Mouse (Mus musculus): ENCODE results near the gene Nhp2.

Nhp2 gene

GRCm38 (mm10) chr11:51635525-51636322 lies 16.2 kb downstream of the Nhp2 start, which contains the start of gene Rmnd5b:
Gene Rmnd5b (minus strand): TSS chr11:51635896.
- DNase-seq (ENCODE audit: low spot score in 2 of 2): peak; percentile 82 to 84

DNA sequence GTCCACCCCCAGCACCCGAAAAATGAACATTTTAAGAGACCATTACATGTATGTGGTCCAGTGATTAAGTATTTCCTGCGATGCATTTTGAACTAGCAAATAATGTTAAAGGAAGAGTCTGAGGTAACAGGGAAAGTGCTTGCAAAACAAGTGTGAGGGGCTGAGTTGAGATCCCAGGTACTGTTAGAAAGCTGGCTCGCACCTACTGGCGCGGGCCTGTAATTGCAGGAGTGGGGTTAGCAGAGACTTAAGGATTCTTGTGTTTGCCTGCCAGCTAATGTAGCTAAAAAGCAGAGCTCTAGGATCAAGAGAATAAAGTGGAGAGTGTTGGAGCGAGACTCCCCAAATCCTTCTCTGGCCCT lies 16.8 kb downstream of the Nhp2 start:
- DNase-seq (ENCODE audit: low spot score in 2 of 2): peak; percentile 76 to 81

DNA sequence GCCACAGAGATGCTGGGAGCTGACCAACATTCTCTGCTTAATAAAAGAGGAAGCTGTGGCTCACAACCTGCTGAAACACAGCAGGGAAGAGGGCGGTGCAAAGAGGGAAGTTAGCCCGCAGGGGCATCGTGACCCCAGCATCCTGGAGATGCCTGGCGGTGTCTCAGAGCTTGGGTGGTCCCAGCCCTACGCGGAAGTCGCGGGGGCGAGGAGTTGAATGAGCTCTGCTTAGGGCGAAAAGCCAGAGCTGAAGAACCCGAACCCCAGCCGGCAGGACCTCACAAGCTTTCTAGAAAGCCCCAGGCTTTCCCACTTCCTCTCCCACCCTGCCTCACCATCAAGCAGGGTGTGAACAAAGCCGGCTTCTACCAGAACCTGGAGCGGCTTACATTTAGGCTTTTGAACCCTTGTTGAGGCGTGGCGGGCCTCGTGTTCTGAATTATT lies 18.5 kb downstream of the Nhp2 start:
- DNase-seq (ENCODE audit: low spot score in 2 of 2): peak; percentile 70

DNA sequence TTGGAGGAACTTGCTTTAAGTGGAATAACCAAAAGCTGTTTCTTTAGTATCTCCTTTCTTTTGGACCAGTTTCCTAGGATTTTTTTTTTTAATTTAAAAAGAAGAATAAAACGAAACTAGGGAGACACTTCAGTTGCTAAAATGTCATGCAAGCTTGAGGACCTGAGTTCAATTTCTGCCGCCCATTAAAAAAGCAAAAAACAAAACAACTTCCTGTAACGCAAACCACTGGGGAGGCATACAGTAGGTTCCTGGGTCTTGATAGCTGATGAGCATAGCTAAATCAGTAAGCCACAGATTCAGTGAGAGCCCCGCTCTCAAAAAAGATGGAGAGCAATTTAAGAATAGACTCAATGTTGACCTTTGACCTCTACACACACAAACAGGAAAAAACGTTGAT lies 19.0 kb downstream of the Nhp2 start:
- DNase-seq (ENCODE audit: low spot score in 2 of 2): no peak

- no peak for DNase-seq (ENCODE audit: low spot score in 2 of 2)
Observed at GRCm38 (mm10) chr11:51640748-51641147, 21.2 kb downstream of the Nhp2 start.

- DNase-seq (ENCODE audit: low spot score in 2 of 2): peak in 1 of 2 experiments; percentile 33
Observed at GRCm38 (mm10) chr11:51643202-51643601, 23.7 kb downstream of the Nhp2 start.

DNA sequence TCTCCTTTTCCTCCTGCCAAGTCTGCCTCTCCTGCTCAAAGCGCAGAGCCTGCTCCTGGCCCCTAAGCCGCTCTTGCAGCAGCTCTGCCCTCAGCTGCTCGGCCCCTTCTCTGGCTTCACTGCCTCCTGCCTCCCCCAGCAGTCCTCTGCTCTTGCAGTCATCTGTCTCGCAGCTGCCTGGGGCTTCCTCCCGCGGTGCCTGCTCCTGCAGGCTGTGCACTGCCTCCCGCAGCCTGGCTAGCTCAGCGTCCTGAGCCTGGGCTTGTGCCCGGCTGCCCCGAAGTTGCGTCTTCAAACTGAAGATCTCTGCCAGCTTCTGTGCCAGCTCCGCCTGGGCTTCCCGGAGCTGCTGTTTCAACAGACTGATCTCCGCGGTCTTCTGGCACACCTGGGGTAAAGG lies 24.2 kb downstream of the Nhp2 start:
- peak; percentile 70 to 74 for DNase-seq (ENCODE audit: low spot score in 2 of 2)

GRCm38 (mm10) chr11:51644217-51644616 lies 24.7 kb downstream of the Nhp2 start:
- DNase-seq (ENCODE audit: low spot score in 2 of 2): peak; percentile 83 to 88

DNA sequence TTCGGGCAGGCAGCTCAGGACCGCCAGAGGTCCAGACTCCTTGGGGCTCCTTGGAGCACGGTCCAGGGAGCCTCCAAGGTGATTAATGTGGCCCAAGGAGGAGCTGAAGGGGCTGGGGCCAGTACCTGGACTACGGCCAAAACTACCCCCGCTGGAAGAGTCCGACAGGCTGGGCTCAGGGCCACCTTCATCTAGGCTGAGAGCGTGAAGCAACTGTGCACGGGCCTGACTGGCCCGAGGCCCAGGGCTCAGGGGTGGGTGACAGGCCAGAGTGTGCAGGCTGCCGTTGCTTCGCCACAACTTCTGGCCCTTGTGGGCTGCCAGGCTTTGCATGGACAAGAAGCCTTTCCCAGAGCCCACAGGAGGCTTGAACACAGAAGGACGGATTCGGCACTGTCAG lies 25.8 kb downstream of the Nhp2 start:
- DNase-seq (ENCODE audit: low spot score in 2 of 2): no peak

GRCm38 (mm10) chr11:51646245-51646644 lies 26.7 kb downstream of the Nhp2 start:
- no peak for DNase-seq (ENCODE audit: low spot score in 2 of 2)

- DNase-seq (ENCODE audit: low spot score in 2 of 2): peak; percentile 37 to 38
Observed at GRCm38 (mm10) chr11:51646751-51647667, 27.5 kb downstream of the Nhp2 start.

DNA sequence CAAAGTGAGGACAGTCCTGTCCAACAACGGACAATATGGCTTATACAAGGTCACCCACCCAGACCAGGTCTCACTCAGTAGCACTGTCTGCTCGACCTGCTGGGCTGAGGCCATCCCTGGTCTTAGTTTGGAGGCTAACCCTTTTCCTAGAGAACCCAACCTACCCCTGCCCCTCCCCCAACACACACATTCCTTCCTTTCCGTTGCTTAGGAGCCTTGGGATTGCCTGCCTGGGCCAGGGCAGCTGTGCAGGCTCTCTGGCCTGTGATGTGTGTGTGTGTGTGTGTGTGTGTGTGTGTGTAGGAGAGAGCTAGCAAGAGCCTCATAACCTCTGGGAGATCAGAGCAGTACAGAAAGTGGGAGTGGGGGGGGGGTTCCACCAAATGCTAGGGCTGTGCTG lies 29.0 kb downstream of the Nhp2 start:
- DNase-seq (ENCODE audit: low spot score in 2 of 2): no peak

- no peak for DNase-seq (ENCODE audit: low spot score in 2 of 2)
Observed at GRCm38 (mm10) chr11:51649111-51649888, 29.8 kb downstream of the Nhp2 start.

DNA sequence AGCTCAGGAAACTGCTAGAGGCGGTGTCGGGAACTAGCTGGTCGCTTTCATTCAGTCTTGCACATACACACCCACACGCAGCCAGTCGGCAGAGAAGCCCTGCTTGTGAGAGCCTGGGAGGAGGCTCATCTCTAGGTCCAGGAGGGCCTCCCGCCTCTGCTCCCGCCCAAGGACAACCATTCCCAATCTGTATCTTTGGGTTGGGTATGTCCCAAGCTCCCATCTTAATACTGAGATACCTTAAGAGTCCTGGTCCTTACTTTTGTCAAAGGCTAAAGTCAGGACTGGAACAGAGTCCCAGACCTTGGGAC lies 30.3 kb downstream of the Nhp2 start:
- DNase-seq (ENCODE audit: low spot score in 2 of 2): peak in 1 of 2 experiments; percentile 33

- DNase-seq (ENCODE audit: low spot score in 2 of 2): peak; percentile 41 to 48
Observed at GRCm38 (mm10) chr11:51650261-51650660, 30.7 kb downstream of the Nhp2 start.

DNA sequence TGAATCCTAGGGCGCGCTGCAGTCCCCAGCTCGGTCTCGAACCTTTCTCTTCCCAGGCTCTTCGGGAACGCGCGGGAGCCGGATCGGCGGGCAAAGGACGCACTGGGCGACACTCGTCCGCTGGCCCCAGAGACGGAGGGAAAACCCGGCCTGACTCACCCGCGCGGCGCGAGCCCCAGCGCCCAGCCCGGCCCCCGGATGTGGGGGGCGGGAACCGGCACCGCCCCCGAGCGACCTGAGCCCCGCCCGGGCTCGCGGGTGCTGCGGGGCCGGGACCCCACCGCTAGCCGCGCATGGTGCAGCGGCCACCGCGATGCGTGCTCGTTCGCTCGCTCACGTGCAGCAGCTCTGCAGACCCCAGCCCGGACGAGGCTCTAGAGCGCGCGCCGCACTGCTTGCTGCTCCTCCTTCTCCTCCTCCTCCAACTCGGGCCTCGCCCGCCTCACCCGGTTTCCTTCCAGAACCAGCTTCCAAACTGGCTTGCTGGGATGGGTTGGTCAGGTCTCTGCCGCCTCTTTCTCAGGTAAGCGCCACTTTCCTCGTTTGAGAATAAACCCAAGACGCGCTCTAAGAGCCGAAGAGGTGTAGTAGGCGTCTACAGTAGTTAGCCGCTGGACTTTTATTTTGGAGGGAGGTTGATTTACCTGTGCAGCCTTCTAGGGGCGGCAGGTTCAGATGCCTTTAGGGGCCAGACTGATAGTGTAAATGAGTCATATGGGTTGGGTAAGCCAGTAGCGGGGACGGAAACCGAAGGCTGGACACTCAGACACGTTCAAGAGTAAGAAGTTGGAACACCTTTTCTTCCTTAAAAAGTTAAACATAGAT lies 31.4 kb downstream of the Nhp2 start, which contains the start of the genes N4bp3 and D930048N14Rik:
TSS of gene N4bp3 (minus strand) at position 152 of the 825 bp plus-strand sequence.
TSS of gene D930048N14Rik (plus strand) at position 264 of the 825 bp plus-strand sequence.
- DNase-seq (ENCODE audit: low spot score in 2 of 2): peak; percentile 50 to 68

DNA sequence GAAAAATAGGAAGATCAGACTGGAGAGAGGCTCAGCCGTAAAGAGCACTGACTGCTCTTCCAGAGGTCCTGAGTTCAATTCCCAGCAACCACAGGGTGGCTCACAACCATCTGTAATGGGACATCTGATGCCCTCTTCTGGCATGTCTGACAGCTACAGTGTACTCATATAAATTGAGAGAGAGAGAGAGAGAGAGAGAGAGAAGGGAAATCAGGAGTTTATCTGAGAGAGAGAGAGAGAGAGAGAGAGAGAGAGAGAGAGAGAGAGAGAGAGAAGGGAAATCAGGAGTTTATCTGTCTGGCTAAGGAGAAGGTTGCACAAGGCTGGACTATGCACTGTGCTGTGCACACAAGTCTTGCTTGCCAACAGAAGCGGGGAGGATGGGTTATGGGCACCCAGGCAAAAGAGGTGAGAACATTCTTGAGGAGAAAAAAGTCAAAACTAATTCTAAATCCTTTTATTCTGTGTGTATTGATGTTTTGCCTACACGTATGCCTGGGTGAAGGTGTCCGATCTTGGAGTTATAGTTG lies 33.4 kb downstream of the Nhp2 start:
- no peak for DNase-seq (ENCODE audit: low spot score in 2 of 2)

DNA sequence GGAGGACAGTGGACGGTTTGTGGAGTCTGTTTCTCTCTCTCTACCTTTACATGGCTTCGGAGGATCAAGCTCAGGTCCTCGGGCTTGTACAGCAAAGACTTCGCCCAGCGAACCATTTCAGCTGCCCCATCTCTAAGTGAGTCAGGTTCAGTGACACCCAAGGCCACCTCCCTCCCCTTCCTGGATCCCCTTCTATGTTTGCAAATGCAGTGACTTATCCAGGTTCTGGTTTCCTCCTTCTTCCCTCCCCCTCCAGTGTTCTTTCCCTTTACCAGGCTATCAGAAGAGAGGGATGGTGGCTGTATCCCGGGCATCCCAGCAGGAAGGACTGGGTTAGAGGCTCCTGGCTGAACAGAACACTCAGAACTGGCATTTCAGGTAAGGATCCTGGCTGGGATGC lies 34.2 kb downstream of the Nhp2 start:
- no peak for DNase-seq (ENCODE audit: low spot score in 2 of 2)

DNA sequence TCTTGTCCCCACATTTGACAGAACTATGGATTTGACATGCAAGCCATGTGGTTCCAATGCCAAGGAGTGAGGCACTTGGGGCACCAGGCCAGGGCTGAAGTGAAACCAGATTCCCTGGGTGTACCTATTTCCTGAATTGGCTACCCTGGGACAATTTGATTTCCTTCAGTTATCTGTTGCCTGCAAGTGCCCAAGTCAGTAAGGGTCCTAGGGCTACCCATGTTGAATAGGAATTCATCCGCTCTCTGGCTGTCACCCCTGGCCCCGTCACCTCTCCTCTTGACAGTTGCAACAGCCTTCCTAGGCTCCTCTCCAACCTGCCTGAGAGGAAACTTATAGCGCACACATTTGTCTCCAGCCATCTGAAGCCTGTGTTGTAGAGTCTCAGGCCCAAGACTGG lies 35.4 kb downstream of the Nhp2 start:
- no peak for DNase-seq (ENCODE audit: low spot score in 2 of 2)

GRCm38 (mm10) chr11:51656798-51657521 lies 37.4 kb downstream of the Nhp2 start:
- DNase-seq (ENCODE audit: low spot score in 2 of 2): no peak
